Mouse (Mus musculus): ENCODE data around the gene Rhod.
"Not testable (repeated sequence)": the region's sequence is repeated elsewhere in the genome, so short reads cannot be mapped to it uniquely, and the experiment has no call there.

The Rhod gene

DNA sequence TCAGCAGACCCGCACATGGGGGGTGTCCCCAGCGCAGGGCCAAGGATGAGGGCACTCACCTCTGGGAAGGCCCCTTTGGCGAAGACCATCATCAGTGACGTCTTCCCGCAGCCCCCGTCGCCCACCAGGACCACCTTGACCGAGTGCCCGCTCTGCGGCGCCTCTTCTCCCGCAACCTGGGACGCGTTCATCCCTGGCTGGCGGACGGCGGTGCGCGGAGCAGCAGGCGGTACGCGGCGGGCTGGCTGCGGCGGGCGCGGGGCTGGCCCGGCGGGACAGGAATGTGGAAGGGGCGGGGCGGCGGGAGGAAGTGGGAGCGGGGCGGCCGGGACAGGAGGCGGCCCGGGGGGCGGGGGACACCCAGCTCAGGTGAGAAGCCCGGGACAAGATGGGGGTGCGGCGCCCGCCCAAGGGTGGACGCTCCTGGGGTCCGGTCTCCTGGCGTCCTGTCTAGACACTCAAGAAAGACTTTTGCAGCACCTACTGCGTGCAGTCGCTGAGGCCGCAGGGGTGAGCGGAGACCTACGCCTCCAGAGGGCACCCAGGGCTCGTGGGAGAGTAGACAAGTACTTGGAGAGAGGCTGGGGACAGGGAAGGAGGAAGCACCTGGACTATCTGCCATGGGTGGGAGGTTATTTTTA lies at the start of gene Rhod:
Gene Rhod, minus strand, starts transcription at position 272 of the 641 bp plus-strand sequence.
- peak; percentile 77 for DNase-seq

DNA sequence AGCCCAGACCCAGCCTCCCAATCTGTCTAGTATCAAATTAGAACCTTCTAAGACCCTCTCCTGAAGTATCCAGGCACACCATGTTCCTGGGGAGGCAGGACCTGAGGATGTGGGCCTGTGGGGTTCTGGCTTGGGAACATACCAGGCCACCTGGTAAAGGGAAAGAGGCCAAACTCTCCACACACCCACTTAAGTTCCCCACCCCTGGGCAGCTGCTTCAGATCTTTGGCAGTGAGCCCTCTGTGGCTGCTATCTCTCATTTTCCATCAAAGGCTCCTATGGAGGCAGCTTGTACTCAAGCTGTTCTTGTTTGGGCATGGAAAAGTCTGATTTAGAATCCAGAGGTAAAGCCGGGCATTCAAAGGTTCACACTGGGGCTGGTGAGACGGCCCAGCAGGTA lies 48.6 kb upstream of the Rhod start:
- DNase-seq: no peak

GRCm38 (mm10) chr19:4485006-4485405 lies 45.8 kb upstream of the Rhod start:
- DNase-seq: peak; percentile 50

- no peak for DNase-seq
These were observed 43.1 kb upstream of the Rhod start for GRCm38 (mm10) chr19:4482111-4482859.

GRCm38 (mm10) chr19:4481326-4481725 lies 42.1 kb upstream of the Rhod start:
- DNase-seq: no peak

DNA sequence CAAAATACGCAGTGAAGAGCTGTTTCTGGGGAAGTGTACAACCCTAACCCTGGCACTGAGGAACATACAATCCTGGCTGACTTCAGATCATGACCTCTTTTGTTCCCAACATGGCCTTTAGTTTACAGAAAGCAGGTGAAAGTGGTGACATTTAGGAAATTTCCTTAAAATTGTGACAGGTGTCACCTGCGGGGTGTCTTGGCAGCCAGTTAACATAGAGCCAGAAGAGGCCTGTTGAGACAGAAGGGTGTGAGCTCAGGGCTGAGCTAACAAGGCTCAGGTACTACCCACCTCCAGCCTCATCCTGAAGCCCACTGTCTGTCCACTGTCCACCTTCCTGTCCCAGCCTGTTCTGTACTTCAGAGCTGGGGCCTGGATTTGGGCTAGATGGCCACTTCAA lies 40.8 kb upstream of the Rhod start:
- no peak for DNase-seq

- peak; percentile 35 for DNase-seq
These were observed 38.9 kb upstream of the Rhod start for GRCm38 (mm10) chr19:4478190-4478516.

- DNase-seq: no peak
These were observed 38.3 kb upstream of the Rhod start, which contains the start of gene Syt12 for GRCm38 (mm10) chr19:4477345-4478189. Gene Syt12, minus strand, starts transcription at chr19:4477447.

DNA sequence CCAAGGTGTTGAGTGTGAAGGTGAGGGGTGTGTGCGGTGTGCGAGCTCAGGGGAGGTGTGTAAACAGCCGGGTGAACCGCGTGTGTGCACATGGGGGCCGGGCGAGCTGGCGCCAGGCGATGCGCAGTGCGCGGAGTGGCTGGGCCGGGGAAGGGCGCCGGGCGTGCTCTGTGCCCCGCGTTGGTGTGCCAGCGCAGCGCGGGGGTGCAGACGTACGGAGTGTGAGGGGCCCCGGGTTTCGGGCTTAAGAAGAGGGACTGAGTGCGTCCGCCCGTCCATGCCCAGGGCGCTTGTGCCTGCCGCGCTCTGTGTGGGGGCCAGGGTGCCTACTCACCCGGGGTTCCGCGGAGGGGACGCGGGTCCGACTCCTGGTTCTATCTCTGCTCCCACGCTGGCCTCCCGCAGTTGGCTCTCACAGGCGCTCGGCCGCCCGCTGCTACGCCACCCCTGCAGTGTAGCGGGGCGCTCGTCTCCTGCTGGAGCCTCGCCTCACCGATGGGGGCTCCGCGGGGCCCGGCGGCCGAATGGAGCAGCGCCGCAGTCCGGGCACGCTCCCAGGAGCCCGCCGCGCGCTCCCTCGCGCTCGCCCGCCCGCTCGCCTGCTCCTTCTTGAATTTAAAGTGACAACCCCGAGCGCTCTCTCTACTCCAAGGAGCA lies 37.5 kb upstream of the Rhod start:
- peak; percentile 75 for DNase-seq

GRCm38 (mm10) chr19:4475224-4475925 lies 36.1 kb upstream of the Rhod start:
- no peak for DNase-seq

- DNase-seq: no peak
These were observed 35.5 kb upstream of the Rhod start for GRCm38 (mm10) chr19:4474739-4475138.

- no peak for DNase-seq
These were observed 34.3 kb upstream of the Rhod start for GRCm38 (mm10) chr19:4473549-4473948.

DNA sequence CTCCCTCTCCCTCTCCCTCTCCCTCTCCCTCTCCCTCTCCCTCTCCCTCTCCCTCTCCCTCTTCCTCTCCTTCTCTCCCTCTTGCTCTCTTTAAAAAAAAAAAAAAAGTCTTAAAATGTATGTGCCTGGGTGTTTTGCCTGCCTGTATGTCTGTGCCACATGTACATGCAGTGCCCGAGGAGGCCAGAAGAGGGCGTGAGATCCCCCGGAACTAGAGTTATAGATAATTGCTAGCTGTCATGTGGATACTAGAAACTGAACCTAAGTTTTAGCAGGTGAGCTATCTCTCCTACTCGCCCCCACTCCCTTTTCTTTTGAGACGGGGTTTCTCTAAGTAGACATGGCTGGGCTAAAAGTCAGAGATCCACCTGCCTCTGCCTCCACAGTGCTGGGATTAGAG lies 29.1 kb upstream of the Rhod start:
- no peak for DNase-seq

DNA sequence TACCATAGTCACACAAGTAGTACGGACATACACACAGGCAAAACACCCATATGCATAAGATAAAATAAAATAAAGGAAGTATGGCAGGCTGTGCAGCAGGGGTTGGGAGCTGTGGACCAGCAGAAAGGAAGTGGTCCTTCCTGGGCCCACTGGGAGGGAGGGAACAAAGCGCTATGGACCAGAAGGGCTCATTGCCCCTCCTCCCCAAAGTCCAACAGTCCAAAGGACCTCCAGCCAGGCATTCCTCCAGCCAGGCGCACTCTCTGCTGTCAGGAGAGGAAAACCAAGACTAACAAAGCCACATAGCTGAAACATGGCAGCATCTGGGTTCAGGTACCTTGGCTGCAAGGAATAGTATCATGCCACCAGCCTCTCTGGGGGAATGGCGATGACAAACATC lies 25.4 kb upstream of the Rhod start:
- no peak for DNase-seq

DNA sequence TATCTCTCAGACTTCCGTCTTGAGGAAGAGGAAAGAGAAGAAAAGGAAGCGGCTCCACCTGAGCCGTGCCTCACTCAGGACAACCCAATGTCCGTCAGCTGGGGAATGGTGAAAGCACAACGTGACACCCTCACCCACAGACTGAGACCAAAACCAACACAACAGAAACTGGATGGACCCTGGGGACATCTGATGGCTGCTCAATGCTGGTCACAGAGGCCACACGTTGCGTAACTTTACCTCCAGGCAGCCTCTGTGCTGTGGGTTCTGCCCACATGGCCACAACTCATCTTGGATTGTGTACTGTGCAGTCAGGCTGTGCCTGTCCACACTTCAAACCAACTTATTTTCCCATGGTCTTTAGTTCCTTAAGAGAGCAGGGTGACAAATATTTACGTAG lies 22.7 kb upstream of the Rhod start:
- no peak for DNase-seq

DNA sequence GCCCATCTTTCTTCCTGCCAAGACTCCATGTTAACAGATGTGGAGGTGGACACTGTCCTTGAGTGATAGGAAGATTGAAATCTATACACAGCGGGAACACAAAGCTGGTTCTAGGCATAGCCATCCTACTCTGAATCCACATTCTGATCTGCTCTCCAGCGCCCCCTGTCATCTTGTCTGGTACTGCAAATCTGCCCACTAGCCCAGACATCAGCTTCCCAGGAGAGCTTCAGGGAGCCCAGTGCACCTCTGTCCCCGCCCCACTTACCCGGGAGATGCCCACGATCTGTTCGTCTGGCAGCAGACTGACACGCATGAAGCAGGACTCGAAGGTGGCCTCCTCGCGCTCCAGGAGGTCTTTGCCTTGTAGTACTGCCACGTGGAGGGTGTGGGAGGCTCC lies 17.0 kb upstream of the Rhod start:
- peak; percentile 60 for DNase-seq

GRCm38 (mm10) chr19:4455071-4455800 lies 16.0 kb upstream of the Rhod start:
- DNase-seq: no peak

DNA sequence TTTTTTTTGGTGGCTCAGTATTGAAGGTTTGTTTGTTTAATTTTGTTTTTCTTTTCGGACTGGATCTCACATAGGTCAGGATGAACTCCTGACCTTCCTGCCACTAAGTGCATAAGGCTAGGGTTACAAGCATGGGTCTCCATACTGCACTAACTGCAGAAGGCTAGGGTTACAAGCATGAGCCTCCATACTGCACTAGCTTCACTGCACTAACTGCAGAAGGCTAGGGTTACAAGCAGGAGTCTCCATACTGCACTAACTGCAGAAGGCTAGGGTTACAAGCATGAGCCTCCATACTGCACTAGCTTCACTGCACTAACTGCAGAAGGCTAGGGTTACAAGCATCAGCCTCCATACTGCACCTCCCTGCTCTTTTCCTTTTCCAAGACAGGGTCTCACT lies 14.8 kb upstream of the Rhod start:
- DNase-seq: not testable (repeated sequence)

DNA sequence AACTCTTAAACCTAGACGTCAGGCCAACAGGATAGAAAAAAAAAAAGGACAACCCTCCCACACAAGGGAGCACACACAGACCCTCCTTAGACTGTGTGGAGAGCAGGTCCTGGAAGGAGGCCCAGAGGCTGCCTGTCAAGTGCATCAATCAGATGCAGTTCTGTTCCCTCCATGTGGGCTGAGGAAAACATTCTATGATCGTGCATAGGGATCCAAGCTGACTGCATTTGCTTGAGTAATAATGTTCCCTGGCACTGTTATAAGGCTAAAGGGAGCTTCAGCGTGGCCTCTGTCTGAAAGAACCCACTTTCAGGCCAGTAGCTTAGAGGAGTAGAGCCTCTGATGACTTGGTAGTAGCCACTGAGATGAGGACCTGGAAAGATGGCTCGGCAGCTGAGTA lies 13.3 kb upstream of the Rhod start:
- DNase-seq: no peak

- no peak for DNase-seq
These were observed 12.7 kb upstream of the Rhod start for GRCm38 (mm10) chr19:4451965-4452364.

- no peak for DNase-seq
These were observed 11.9 kb upstream of the Rhod start for GRCm38 (mm10) chr19:4451098-4451497.

DNA sequence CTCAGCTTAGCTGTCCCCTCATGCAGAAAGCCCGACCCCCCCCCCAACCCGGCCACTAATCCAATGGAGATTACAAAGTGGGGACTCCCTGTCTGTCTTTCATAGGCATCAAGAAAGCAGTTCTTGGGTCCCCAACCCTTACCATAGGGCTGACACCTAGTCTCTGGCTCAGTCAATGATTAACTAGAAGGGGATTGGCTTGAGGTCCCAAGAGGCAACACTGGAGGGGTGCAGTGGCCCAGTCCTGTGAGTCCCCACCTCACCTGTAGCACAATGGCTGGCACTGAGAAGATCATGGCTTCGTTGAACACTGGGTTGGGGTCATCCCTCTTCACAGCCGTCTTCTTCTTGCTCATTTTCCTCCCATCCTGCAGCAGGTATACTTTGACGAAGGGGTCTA lies 11.4 kb upstream of the Rhod start:
- DNase-seq: no peak

Data from embryo, embryonic 11 days (tissue).